Mouse (Mus musculus): Measurements from ENCODE around the gene Txn1. TPM values are rescaled to one million over a fixed set of nuclear protein-coding genes. Genes with fewer than 3 reads are reported as not detected.

The Txn1 gene
- total RNA-seq, 4 experiments from 2014 or later: 85.4 to 95.3 (median 92.5) TPM

DNA sequence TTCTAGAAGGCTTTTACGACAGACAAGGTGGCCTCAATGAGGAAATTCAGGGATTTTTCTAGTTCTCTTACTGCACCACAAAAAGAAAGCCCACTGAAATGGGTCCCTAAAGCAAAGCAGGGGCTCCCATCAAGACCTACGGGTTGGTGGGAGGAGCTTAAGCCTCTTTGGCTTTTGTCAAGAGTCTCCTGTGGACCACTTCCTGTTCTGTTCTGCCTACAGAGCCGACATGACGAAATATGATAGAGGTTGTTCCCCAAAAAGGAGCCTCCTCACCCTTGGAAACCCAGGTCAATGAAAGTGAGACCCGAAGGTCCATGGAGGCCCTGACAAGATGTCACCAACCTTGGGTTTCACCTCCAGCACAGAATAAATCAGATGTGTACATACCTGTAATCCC, 53.6 kb downstream of the Txn1 start:
- no peak for DNase-seq (ENCODE audit: low spot score in 2 of 2)

DNA sequence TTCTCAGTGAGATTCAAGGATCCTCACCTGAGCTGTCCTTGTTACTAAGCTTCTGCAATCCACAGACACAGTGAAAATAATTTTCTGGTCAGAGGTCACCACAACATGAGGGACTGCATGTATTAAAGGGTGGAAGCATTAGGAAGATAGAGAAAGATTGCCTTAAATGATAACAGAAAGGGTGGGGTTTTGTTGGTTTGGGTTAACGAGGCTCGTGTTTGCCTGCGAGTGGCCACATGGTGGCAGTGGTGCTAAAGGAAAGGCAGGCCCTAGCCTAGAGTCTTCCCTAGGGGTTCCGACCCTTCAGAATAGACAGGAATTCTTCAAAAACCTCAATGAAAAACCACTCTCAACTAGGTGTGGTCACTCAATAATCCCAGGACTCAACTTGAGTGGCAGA, 55.0 kb downstream of the Txn1 start:
- no peak for DNase-seq (ENCODE audit: low spot score in 2 of 2)

DNA sequence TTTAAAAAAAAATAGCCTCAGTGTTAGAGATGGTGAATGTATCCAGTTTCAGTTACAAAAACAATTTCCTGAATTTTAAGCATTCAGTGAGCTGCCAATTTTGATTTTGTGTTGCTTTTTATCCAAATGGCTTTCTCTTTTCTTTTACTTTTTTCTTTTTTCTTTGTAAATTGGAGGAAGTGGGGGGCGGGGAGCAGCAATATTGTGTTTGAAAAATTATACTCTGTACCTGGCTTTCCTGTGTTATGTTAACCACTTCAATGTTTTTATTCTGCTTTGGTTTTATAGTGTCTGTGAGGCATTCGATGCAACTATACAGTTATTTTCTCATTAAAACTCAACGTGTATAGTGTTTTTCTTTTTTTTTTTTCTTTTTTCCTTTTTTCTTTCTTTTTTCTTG, 59.6 kb downstream of the Txn1 start:
- no peak for DNase-seq (ENCODE audit: low spot score in 2 of 2)

DNA sequence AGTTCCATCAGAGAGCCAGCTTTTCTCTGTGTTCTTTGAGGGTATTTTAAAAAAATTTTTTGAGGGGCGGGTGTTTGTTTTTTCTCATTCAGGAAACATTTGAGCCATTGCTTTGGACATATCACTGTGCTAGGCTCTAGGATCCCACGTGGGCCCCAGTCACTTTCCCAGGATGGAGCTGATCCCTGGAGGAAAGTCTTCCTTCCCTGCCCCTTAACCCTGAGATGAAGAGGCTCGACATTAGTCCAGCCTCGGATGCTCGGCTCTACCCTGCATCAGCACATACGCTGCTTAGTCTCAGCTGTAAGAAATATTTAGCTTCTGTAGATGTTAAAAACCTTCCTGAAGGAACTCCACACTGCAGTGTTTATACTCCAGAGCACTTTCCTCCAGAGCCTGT, 60.3 kb downstream of the Txn1 start:
- DNase-seq (ENCODE audit: low spot score in 2 of 2): no peak

DNA sequence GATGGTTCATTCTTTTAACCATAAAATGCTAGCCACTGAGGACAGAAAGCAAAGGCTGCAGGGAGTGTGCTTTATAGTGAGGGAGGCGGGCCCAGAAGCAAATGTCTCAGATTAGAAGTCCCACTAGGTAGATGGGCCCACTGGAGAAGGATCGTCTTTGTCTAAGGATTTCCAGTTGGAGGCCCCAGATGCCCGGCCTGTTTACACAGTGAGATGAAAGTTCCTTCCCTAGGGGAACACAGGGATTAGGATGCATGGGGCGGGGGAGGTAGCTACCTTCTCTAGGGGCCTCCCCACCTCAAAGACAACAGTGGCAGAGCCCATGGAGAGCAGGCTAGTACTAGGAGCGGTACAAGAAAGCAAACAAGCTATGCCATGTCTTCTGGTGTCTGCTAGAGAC, 61.1 kb downstream of the Txn1 start:
- DNase-seq (ENCODE audit: low spot score in 2 of 2): no peak

Other genes starting within 250 kb of the Txn1 start
- gene Akap2, start 238.8 kb downstream of the Txn1 start, total RNA-seq (2022): 10 to 100 TPM; 43.3 to 49.6 (median 48.5) TPM
- gene D630039A03Rik, start 40.1 kb downstream of the Txn1 start, total RNA-seq (2022): under 1 TPM; 0.13 to 0.33 (median 0.20) TPM
- not detected for gene Txndc8, start 52.7 kb upstream of the Txn1 start, total RNA-seq (2022)

Data from layer of hippocampus, adult 8-10 months (tissue).